Comparison of ENCODE assay signal across 9 mouse cellular contexts in the genomic region with DNA sequence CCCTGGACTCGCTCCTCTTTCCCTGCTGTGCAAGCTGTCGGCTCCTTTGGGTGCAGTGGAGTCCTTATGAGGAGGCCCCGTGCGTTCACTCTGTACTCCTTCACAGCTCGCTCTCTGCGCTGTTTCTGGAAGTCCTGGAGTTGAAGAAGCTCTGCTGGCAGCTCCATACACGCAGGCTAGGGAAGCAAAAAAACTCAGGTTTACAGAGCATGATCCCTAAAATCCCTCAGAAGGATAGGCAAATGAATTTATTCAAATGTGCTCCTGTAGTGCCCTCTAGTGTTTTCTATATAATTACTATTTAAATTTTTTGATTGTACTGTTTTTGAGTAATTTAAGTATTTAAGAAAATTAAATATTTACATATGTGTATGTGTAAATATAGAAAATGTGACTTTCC. TPM values are rescaled to one million over a fixed set of nuclear protein-coding genes. Genes with fewer than 3 reads are reported as not detected.
DNase-seq lines count a peak whose midpoint lies in the region; ATAC-seq and TF ChIP-seq lines count a peak whose summit lies in the region.
"Had no signal": no experiment of that assay in that cellular context is flagged by ENCODE, and none has a peak within 500 bp of the region (broad histone marks: within the 10 kb centered on the region; RNA-seq: fewer than 3 reads in every experiment).

No protein-coding gene starts in this region.

- no peak overlapping the region for H3K4me2 ChIP-seq in hindbrain, embryonic 12.5 days (replicated peaks)

- no peak for ATAC-seq in hindbrain, embryonic 12.5 days (ENCODE audit: low FRiP score)

- no peak overlapping the region for H3K4me3 ChIP-seq in layer of hippocampus, adult 2 months
- no peak overlapping the region for H3K4me3 ChIP-seq in hindbrain, embryonic 12.5 days
- H3K4me3 ChIP-seq: myocyte had no signal

- WGBS in hindbrain, embryonic 12.5 days: 79% methylated on average over 7 of the region's 7 CpGs

- peak; percentile 4 to 8 for DNase-seq in cerebellum, postnatal 10 days
- DNase-seq in cerebellum, postnatal 36 days: no peak
- peak in 1 of 2 experiments; percentile 1 for DNase-seq in layer of hippocampus, adult 2 months (ENCODE audit: low spot score in 2 of 2)
- no peak for DNase-seq in layer of hippocampus, adult 11-12 months (ENCODE audit: low spot score)
- peak; percentile 60 for DNase-seq in NIH3T3 (ENCODE audit: low read depth)
- peak; percentile 25 to 27 for DNase-seq in left cerebral cortex, postnatal 36 days (ENCODE audit: low spot score in 2 of 2)
- no peak for DNase-seq in adrenal gland, adult 2 months

- no peak overlapping the region for H3K27ac ChIP-seq in layer of hippocampus, adult 2 months
- no peak overlapping the region for H3K27ac ChIP-seq in hindbrain, embryonic 12.5 days

- H3K9ac ChIP-seq in hindbrain, embryonic 12.5 days: no peak overlapping the region

- H3K4me1 ChIP-seq in hindbrain, embryonic 12.5 days: no peaks in the 10 kb centered on the region

- no peaks in the 10 kb centered on the region for H3K9me3 ChIP-seq in hindbrain, embryonic 12.5 days (replicated peaks)

- H3K27me3 ChIP-seq in hindbrain, embryonic 12.5 days: no peaks in the 10 kb centered on the region

- intact Hi-C loops in left cerebral cortex, postnatal 36 days (cut with DNase I): loop anchor here (5.0 kb wide), 1 partner anchor 83 kb away; no protein-coding TSS in a partner anchor

- H3K36me3 ChIP-seq in hindbrain, embryonic 12.5 days: no peaks in the 10 kb centered on the region

- TF ChIP-seq CTCF in layer of hippocampus, adult 2 months (conservative IDR thresholded peaks at IDR 0.05): peak; percentile 73

RNA-seq across cellular contexts. Expression of gene Exd1, which starts 26.9 kb away (rescaled TPM):
- total RNA-seq in layer of hippocampus, adult 2 months (2021): 1 to 10 TPM in 1 of 2 experiments, under 1 TPM in 1; 0.49 to 1.3 TPM
- total RNA-seq in left cerebral cortex, postnatal 36 days (2021): under 1 TPM; 0.48 to 0.91 TPM
- 1 to 10 TPM; 1.1 to 1.6 TPM for total RNA-seq in adrenal gland, adult 2 months (2021)
- polyA plus RNA-seq in adrenal gland, adult 2 months (2012; rRNA removed): 0.17 and 0.22 TPM in 2 replicates
- 0.54 and 0.76 TPM in 2 replicates for polyA plus RNA-seq in hindbrain, embryonic 12.5 days (2016; fragmentation: Nextera tagmentation; extraction: Ambion mirVana)

RNA-seq across cellular contexts. Expression of gene Chp1, which starts 26.9 kb away (rescaled TPM):
- 100 to 1,000 TPM; 155 to 157 TPM for total RNA-seq in layer of hippocampus, adult 2 months (2021)
- total RNA-seq in left cerebral cortex, postnatal 36 days (2021): 100 to 1,000 TPM; 168 to 175 TPM
- 100 to 1,000 TPM; 295 to 331 TPM for total RNA-seq in adrenal gland, adult 2 months (2021)
- polyA plus RNA-seq in adrenal gland, adult 2 months (2012; rRNA removed): 109 and 125 TPM in 2 replicates
- polyA plus RNA-seq in hindbrain, embryonic 12.5 days (2016; fragmentation: Nextera tagmentation; extraction: Ambion mirVana): 61.3 and 65.4 TPM in 2 replicates

RNA-seq across cellular contexts. Expression of gene Ino80, which starts 43.1 kb away (rescaled TPM):
- total RNA-seq in layer of hippocampus, adult 2 months (2021): 10 to 100 TPM; 21.0 to 21.6 TPM
- 10 to 100 TPM; 19.8 to 23.3 TPM for total RNA-seq in left cerebral cortex, postnatal 36 days (2021)
- 10 to 100 TPM; 15.9 to 22.6 TPM for total RNA-seq in adrenal gland, adult 2 months (2021)
- polyA plus RNA-seq in adrenal gland, adult 2 months (2012; rRNA removed): 6.0 and 6.1 TPM in 2 replicates
- 4.1 TPM in 2 replicates for polyA plus RNA-seq in hindbrain, embryonic 12.5 days (2016; fragmentation: Nextera tagmentation; extraction: Ambion mirVana)

Comparison
In these comparisons a context has a peak if more than half of its experiments do, and no peak if none do; other contexts are left out.
1. DNase-seq: peak in cerebellum, postnatal 10 days (2 of 2), NIH3T3 (single experiment) and left cerebral cortex, postnatal 36 days (2 of 2); none in cerebellum, postnatal 36 days (0 of 2), layer of hippocampus, adult 11-12 months (single experiment) and adrenal gland, adult 2 months (single experiment).